Mouse (Mus musculus) thymus, postnatal 4 days (tissue): Measurements from ENCODE around the gene Rcvrn.

Experiments used
- DNase-seq: peaks from one replicate; pipeline ENCODE4 v3.0.0; 2021

Gene Rcvrn

DNA sequence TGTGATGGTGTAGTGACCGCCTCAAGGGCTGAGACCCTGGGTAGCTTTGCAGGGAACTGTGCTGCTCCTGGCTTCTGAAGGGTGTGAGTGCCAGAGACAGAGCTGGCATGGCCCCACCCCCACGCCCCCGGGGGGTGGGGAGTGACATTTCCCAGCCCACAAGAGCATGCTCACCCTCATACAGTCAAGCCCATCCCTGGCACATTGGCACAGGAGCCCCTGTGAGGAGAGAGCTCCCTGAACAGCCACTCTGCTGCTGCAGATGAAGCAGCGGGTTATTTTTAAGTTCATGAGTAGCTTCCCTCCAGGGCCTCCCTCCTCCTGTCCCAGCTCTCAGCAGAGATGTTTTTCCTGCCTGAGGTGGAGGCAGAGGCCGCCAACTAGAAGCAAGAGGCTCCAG is 23.0 kb upstream of the Rcvrn start:
- no peak for DNase-seq

DNA sequence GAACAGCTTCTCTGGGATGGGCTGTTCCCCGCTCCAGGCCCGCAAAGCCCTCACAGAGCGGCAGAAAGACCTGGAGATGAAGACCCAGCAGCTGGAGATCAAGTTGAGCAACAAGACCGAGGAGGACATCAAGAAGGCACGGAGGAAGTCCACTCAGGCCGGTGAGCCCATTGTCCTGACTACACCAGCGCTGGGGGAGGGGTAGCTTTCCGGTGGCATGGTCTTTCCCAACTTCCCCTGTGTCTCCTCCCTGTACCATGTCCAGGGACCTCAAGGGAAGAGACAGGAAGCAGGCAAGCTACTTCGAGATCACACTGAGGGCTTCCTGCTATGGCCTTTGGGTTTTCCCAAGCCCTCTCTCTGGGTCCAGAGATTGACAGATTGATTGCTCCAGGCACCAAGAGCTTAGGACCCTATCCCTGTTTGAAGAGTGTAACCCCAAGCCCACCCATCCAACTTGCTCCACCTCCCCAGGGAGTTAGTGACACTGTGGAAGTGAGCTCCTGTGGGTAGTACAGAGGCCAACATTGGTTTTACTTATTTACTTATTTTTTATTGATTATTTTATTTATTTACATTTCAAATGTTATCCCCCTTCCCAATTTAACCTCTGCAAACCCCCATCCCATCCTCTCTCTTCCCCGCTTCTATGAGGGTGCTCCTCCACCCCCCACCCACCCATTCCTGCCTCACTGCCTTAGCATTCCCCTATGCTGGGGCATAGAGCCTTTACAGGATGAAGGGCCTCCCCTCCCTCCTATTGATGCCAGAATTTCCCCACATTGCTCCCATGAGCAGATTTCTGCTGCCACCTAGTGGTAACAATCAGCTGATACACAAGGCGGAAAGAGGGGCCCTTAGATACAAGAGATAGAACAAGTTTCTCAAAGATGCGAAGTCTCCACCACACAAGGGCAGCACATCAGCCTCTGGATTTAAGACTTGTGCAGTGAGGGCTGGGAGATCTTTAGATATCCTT is 19.3 kb upstream of the Rcvrn start:
- DNase-seq = peak; percentile 32

DNA sequence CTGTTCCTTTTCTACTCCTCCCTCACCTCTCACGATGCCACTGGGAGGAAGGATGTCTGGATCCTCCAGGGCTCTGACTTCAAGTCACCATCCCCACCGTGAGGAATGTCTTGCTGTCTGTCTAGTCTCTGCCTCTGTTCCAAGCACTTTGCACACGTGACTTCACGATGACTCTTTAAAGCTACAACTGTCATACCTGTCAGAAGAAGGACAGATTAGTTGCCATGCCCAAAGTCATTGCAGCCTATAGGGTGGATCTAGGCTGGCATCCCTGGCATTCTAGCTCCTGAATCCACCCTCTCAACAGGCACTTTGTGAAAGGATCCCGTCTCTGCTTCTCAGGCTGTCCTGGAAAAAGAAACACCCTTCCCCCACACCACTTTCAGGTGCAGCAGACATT is 15.8 kb upstream of the Rcvrn start:
- DNase-seq = no peak

GRCm38 (mm10) chr11:67679930-67680329 is 15.2 kb upstream of the Rcvrn start:
- no peak for DNase-seq

DNA sequence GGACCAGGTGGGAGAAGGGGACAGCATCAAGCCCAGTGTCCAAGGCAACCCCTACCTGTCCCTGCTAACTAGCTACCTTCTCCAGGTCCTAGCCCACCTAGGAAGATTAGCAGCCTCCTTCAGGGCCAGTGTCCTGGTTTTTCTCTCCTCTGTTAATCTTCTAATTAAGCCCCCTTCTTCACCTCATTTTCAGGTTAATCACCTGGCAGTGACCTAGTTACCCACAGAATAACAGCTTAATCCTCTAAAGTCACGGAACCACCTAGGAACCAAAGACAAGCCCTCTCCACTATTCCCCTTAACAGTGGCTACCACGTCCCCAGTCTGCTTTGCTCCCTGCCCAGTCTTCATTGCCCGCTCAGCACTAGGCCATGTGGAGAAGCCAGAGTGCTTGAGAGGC is 13.3 kb upstream of the Rcvrn start:
- DNase-seq = no peak

GRCm38 (mm10) chr11:67686109-67686508 is 9.0 kb upstream of the Rcvrn start:
- no peak for DNase-seq

DNA sequence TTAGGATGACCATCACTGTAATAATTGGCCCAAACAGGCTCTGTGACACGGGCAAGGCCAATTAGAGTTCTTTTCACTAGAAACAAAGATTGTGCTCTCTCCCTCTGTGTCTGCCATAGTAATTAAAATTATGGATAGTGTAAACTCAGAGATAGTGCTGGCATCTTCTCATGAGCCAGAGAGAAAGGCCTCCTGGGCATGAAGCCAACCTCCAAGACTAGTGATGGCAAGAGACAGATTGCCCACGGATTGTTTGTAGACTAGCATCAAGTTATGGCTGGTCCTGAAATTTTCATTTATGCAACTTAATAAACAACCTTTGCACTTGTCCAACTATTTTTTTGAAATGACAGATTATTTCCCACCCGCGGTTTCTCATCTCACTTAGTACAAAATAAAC is 17.9 kb downstream of the Rcvrn start:
- DNase-seq = no peak

DNA sequence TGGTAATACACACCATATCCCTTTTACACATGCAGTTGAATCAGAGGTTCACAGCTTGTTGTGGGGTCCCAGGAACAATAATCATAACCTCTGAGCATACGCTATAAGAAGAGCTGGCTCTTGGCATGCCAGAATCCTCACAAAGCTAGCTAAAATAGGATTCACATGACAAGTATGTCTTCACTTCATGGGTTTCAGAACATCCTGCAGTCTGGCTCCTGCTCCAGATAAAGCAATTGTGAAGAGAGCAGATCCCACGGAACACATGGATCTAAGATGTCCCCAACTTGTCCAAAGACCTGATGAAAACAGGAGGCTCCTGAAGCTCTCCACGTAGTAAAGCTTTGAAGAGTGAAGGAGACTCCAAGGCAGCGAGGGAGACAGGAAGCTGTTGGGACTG is 20.3 kb downstream of the Rcvrn start:
- DNase-seq = no peak

DNA sequence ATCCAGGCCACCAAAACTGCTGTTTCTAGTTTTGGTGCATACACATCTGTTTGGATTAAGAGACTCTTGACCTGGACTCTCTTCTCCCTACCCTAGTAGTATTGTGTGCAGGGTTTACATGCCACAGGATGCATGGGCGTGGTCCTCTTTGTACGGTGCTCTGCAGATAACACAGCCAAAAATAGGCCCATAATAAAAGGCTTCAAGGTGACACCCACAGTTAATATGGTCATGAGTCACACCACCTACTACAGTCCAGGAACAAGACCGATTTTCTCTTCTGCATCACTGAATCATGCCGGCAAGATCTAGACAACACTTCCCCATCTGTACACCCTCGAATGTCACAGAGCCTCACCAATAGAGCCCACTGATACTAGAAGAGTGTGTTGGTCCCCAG is 26.4 kb downstream of the Rcvrn start:
- no peak for DNase-seq

DNA sequence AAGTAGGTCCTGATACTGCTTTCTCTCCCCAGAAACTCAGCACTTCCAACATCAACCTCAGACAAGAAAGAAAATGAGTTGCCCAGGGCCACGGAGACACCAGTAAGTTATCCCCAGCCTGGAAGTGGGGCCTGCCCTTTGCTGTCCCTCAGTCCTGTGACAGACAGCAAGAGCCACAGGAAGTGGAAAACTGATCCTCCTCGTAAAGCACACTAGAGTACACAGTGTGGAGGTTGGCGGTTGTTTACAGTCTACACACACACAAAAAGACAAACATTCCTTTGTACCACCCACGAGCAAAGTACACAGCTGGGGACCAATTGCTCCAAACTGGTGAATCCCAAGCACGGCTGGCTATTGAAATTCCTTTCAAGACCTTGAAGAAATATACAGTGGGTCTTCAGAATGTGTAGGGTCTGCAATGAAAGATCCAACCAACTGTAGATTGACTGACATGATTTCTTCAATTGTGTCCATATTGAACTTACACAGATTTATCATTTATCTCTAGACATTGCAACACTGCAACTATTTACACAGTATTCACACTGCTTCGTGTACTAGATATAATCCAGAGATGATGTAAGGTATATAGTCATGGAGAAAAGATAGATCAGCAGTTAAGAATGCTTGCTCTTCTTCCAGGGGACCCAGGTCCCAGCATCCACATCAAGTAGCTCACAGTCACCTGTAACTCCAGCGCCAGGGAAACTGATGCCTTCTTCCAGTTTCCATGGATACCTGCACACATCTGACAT is 27.5 kb downstream of the Rcvrn start:
- no peak for DNase-seq

GRCm38 (mm10) chr11:67723231-67724013 is 28.3 kb downstream of the Rcvrn start:
- no peak for DNase-seq

- no peak for DNase-seq
Observed at GRCm38 (mm10) chr11:67727095-67727494, 32.0 kb downstream of the Rcvrn start.

- DNase-seq = no peak
Observed at GRCm38 (mm10) chr11:67728726-67729125, 33.6 kb downstream of the Rcvrn start.

GRCm38 (mm10) chr11:67731056-67731455 is 35.9 kb downstream of the Rcvrn start:
- DNase-seq = no peak

DNA sequence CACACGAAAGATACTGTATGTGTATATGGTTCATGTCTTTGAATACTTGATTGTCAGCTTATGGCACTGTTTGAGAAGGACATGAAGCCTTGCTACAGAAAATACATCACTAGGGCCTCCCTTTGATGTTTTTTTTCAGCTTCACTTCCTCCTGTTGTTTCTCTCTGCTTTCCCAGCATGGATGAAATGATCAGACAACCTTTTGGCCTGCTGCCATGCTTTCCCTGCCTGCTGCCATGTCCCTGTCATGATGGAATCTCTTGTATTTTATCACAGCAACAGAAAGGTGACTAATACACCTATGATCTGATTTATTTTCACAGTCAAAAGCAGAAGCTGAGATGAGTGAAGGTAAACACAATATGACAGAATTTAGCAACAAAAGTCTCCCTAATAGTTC is 38.6 kb downstream of the Rcvrn start:
- no peak for DNase-seq

DNA sequence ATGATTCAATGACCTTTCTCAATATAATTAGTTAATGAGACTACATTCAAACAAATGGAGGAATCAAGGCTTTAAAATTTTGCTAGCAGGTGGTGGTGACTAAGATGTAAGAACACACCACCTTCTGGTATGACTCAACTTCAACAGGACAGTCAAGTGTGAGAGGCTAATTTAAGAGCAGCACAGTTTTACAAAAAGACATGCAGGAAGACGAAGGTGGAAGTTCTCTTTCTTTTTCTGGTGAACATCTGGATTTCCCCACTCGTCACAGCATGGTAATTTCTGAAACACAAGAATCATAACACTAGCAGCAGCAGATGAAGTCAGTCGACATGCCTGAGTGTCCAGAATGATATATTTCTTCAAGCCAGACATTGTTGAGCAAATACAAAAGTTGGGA is 39.5 kb downstream of the Rcvrn start:
- DNase-seq = no peak

- no peak for DNase-seq
Observed at GRCm38 (mm10) chr11:67738345-67738744, 43.2 kb downstream of the Rcvrn start.

DNA sequence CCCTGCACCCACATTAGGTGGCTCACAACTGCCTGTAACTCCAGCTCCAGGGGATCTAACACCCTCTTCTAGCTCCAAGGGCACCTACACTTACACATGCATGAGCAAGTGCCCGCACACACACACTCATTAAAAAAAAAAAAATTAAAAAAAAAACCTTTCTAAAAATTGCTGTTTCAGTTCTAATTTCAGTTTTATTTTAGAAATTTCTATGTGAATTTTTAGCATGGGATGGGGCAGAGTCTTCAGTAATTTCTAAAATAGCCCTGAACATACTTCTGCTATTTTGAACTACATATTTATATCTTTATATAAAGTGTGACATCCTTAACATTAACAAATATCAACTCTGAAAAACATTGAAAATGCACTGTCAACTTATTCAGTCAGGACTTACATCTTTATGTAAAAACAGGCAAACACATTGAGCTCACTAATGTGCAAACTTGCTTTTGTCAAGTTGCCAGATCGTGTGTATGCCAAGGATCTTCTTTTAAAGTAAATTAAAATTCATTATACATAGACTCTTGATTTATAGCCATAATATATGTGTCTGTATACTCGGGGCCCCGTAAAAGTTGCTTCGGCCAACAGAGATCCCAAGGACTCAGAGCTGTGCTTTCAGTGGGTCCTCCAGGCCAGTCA is 43.8 kb downstream of the Rcvrn start:
- no peak for DNase-seq

DNA sequence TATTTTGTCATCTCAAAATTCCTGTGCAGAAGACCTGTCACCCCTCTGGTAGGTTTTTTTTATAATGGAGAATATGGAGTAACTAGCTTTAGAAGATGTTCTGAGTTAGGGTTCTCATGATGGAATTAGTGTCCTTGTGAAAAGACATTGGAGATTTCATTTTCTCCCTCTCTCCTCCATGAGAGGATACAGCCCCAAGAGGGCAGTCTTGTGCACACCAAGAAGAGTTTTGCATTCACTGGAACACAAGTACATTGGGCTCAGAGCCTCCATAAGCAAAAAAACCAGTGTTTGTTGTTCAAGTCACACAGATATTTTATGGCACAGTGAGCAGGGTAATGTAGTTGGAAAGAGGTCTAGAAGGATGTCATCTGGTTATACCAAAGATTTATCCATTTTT is 46.4 kb downstream of the Rcvrn start:
- no peak for DNase-seq
